Mouse (Mus musculus) lung, adult 18-20 months (tissue): Measurements from ENCODE around the gene Rars.
A peak's percentile ranks its signal among the peaks of the same experiment; 100 is the strongest.
"Not testable (repeated sequence)": the region's sequence is repeated elsewhere in the genome, so short reads cannot be mapped to it uniquely, and the experiment has no call there.

Source experiments
- DNase-seq, 2 experiments: peaks; one replicate each; pipeline ENCODE4 v3.0.0; 2022; ENCODE audit warnings: mixed read lengths in 2 of 2

Gene Rars

GRCm38 (mm10) chr11:35834022-35834760, at the start of gene Rars:
Gene Rars, minus strand, starts transcription at chr11:35834506.
- peak; percentile 92 to 95 for DNase-seq

DNA sequence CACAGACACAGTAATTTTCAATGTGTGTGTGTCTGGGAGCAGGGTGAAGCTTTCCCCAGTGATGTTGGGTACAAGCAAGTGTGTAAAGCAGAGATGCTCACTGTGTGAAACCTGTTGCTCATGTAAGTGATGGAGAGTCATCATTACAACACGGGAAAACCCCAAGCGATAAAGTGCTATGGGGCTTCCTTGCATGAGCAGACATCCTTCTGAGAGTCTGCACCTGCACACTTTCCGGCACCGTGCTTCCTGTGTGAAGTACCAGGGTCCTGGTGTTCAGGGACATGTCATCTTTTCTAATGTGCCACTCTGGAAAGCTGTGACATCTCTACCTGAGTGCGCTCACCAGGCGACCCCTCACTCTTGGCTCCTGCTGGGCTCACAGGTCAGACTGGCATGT, 48.5 kb upstream of the Rars start:
- DNase-seq: no peak

DNA sequence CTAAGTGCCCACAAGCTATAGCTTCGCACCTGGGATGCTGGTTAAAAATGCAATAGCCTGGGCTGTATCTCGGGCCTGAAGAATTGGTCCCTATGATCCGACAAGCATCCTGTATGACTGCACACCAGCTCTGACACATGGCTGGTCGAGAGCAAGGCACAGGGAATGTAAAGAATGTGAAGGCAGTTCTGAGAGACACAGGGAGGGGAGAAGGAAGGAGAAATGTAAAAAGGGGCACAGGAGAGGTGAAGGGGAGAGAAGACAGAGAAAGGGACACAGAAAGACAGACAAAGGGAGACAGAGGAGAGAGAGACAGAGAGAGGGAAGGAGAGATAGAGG, 44.2 kb upstream of the Rars start:
- DNase-seq: no peak

GRCm38 (mm10) chr11:35877651-35878558, 43.6 kb upstream of the Rars start:
- no peak for DNase-seq

- DNase-seq: no peak
Measured at GRCm38 (mm10) chr11:35873624-35874244, 39.4 kb upstream of the Rars start.

- no peak for DNase-seq
Measured at GRCm38 (mm10) chr11:35870961-35871360, 36.7 kb upstream of the Rars start.

DNA sequence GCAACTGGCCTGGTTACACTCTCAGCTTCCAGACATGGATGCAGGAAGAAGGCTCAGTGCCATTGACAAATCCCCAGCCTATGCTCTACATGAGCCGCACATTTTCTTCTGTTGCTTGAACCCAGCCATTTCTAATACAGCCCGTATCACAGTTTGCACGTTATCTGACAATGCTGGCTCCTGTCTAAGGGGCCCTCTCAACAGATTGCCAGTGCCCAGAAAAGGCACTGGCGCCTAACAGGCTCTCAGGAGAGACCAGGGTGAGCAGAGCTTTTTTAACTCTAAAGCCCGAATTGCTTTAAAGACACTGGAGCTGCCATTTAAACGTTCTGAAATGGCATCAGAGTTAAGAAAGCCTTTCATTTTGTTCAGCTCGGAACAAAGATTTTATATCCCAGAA, 31.8 kb upstream of the Rars start:
- DNase-seq: no peak

DNA sequence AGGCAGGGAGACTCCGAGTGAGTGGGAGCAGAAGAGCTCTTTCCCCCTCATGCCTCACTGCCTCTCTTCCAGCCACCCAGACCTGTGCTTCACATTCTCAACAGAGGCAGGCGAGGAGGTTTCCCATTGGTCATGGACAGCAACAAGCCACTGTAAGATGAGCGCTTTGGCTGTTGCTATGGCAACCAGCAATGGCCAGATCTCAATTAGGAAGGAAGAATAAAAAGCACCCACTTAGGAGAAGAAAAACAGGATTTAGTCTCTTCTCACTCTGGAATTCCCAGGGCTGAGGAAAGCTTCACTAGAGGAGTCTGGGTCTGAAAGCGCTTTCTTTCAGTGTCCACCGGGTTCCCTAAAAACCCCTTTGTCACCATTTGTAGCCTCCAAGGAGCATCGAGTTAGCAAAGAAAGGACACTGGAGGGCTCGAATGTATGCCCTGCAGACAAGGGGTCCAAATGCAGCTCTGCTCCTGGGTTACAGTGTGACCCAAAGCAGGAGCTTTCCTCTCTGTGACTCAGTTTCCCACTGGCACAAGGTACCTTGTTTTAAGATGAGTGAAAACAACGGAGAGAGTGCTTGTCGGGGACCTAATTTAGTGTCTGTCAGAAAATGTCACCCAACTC, 30.8 kb upstream of the Rars start:
- no peak for DNase-seq

GRCm38 (mm10) chr11:35863653-35864052, 29.3 kb upstream of the Rars start:
- no peak for DNase-seq

DNA sequence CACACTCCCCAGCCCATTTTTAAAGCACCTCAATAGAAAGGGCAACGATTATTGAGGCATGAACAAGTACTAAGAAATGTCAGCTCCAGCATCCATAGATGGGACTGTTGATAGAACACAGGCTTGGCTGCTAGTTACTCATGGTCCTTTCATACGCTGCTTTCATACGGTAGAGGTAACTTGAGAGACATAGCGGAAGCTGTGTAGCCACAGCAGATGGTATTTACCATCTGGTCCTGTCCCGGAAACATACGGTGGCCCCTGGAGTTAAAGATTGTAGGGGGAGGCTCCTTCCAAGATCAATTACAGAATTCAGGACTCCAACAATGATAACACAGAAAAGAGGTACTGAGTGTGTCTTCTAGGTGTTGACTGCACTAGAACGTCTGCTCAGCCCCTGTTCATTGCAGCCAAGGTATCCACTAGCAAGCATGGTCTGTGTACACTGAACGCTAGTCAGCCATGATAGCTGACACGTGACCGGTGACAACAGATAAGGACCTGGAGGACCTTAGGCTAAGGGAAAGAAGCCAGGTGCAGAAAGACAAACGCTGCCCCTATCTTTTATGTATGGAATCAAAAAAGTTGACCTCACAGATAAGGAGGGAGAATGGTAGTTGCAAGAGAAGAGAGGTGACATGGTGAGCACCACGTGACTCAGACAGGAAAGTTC, 23.2 kb upstream of the Rars start:
- no peak for DNase-seq

DNA sequence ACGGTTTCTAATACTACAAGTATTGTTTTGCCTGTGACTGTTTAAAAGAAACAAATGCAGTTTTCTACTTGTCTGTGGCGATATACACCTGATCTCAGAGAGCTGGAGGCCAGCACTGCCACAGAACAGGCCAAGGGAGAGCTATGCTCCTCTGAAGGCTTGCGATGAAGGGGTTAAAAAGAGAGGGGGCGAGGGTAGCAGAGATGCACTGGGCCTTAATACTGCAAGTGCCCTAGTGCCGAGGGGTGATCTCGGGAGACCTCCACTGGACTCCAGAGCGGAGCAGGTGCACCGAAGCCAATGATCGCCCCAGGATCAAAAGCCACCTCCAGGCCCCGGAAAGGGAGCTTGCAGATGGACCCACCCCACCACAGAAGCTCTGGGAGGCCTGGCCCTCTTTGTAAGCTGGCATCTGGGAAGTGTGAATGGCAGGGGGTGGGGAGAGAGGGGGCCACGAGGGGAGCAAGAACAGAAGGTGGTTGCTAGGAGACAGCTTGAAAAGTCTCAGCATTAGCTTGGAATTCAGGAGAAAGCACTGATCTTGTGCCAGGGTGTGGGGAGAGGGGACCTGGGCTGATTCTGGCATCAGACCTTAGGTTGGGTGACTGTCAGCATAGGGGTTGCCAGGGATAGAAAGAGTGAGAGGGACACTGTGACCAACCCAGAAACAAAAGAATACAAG, 22.2 kb upstream of the Rars start:
- no peak for DNase-seq

DNA sequence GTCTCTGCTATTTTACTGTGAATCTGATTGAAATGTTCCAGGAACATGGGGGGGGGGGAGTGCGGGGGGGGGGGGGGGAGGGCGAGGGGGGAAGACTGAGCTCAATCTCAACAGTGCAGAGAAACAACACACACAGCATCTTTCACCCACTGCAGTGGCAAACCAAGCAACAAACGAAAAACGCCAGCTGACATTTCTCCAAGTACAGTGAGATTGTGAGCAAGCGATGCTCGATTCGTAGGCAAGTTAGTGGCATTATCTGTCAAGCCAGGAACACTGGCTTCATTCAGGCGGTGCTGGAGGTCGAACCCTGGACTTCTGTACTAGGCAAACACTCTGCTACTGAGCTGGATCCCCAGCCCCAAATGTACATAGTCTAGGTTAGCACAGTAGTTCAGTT, 21.3 kb upstream of the Rars start:
- DNase-seq: no peak

- no peak for DNase-seq
Measured at GRCm38 (mm10) chr11:35854941-35855340, 20.6 kb upstream of the Rars start.

DNA sequence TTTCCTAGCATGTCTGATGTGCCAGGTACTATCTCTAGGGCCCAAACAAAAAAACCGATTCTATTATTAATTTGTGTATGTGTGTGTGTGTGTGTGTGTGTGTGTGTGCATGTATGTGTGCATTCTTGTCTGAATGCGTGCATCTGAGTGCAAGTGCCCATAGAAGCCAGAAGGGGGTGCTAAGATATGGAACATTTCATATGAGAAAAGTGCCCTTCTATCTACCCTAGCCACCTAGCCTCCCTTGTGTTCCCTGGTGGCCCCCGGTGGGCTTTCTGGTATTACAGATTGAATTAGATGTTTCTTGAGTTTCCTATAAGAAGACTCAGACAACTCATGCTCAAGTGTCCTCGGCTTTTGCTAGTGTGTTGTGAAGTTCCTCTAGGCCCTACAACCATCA, 19.3 kb upstream of the Rars start:
- no peak for DNase-seq

DNA sequence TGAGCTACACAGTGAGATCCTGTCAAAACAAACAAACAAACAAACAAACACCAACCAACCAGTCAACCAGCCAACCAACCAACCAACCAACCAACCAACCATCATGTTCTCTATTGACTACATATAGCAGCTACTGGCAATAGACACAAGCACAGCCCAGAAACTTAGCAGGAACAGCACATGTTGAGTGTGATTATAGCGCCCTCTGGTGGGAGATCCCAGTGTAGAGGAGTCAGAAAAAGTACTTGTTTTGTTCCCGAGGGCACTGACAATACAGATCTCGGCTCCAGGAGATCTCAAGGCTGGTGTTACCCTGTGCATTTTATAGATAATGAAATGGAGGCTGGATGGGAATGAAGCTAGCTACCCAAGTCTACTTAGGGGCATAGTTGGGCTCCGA, 18.4 kb upstream of the Rars start:
- peak in 1 of 2 experiments; percentile 23 for DNase-seq

GRCm38 (mm10) chr11:35844299-35844698, 10.0 kb upstream of the Rars start:
- DNase-seq: no peak

DNA sequence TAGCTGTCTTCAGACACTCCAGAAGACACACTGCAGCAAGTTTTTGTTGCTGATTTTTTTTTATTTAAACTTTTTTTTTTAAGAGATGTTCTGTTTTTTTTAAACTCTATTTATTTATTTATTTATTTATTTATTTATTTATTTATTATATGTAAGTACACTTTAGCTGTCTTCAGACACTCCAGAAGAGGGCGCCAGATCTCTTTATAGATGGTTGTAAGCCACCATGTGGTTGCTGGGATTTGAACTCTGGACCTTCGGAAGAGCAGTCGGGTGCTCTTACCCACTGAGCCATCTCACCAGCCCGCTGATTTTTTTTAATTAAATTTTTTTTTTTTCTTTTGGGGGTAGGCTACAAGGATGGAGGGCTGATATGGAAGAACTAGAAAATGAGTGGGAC, 8.3 kb upstream of the Rars start:
- DNase-seq: not testable (repeated sequence)

GRCm38 (mm10) chr11:35841738-35842325, 7.5 kb upstream of the Rars start:
- no peak for DNase-seq

GRCm38 (mm10) chr11:35840806-35841205, 6.5 kb upstream of the Rars start:
- not testable (repeated sequence) for DNase-seq

DNA sequence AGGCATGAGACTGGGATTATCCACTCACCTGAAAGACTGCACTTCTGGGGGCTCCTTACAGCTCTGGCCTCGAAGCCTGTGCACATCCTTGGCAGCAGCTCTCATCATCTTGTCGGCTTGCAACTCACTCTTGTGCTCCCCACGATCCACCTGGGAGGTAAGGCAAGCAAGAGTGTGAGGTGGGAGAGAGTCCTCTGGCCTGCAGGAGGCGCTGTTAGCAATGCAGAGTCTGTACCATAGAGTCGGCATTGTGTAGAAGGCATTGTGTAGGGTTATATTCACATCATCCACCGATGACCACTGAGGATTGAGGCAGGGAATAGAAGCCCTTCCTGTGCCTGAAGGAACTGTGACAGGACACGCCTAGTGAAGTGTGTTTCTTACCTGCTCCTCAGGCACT, 6.0 kb upstream of the Rars start:
- DNase-seq: no peak
